In genomic region chr14:102891552-102891951, GRCm38 (mm10) we compare ENCODE assay signal across 26 mouse cellular contexts.
"Had no signal": no experiment of that assay in that cellular context is flagged by ENCODE, and none has a peak within 500 bp of the region (broad histone marks: within the 10 kb centered on the region; RNA-seq: fewer than 3 reads in every experiment).

No protein-coding gene starts in this region.

- H3K27me3 ChIP-seq: heart, embryonic 12.5 days; hindbrain, embryonic 12.5 days; intestine, embryonic 15.5 days; kidney, embryonic 15.5 days; limb, embryonic 13.5 days; limb, embryonic 15.5 days; liver, embryonic 12.5 days had no signal

- H3K27ac ChIP-seq: heart, embryonic 10.5 days; hindbrain, embryonic 10.5 days; hindbrain, embryonic 12.5 days; hindbrain, embryonic 14.5 days; intestine, embryonic 15.5 days; kidney, embryonic 15.5 days; kidney, postnatal 0 days; limb, embryonic 13.5 days; limb, embryonic 15.5 days; liver, embryonic 12.5 days had no signal

- H3K36me3 ChIP-seq: heart, embryonic 10.5 days; heart, embryonic 12.5 days; hindbrain, embryonic 10.5 days; hindbrain, embryonic 12.5 days; intestine, embryonic 15.5 days; kidney, embryonic 15.5 days; limb, embryonic 13.5 days; limb, embryonic 15.5 days; liver, embryonic 12.5 days had no signal

- DNase-seq: gastrocnemius, postnatal 14 days; gastrocnemius, postnatal 36 days; heart, adult 18-20 months; heart, postnatal 10 days; heart, postnatal 4 days; kidney, adult 2 months; kidney, adult 9 months; kidney, postnatal 14 days; kidney, postnatal 36 days; layer of hippocampus, adult 9-11 months; layer of hippocampus, postnatal 36 days; left cerebral cortex, postnatal 4 days had no signal

- H3K9me3 ChIP-seq: heart, embryonic 10.5 days; heart, embryonic 12.5 days; hindbrain, embryonic 10.5 days; hindbrain, embryonic 12.5 days; intestine, embryonic 15.5 days; kidney, embryonic 15.5 days; limb, embryonic 13.5 days; limb, embryonic 15.5 days; liver, embryonic 12.5 days had no signal

- ATAC-seq: hindbrain, embryonic 16.5 days; inflammation-experienced regulatory T-cells, adult 6 months; intestine, embryonic 15.5 days; intestine, postnatal 0 days; liver, embryonic 12.5 days had no signal

- H3K9ac ChIP-seq: heart, embryonic 12.5 days; hindbrain, embryonic 12.5 days; hindbrain, embryonic 14.5 days; intestine, embryonic 15.5 days; kidney, embryonic 15.5 days; limb, embryonic 13.5 days; limb, embryonic 15.5 days; liver, embryonic 12.5 days had no signal

- H3K4me3 ChIP-seq: heart, embryonic 10.5 days; heart, embryonic 12.5 days; hindbrain, embryonic 10.5 days; hindbrain, embryonic 12.5 days; intestine, embryonic 15.5 days; kidney, embryonic 15.5 days; limb, embryonic 13.5 days; limb, embryonic 15.5 days; liver, embryonic 12.5 days had no signal

- H3K4me2 ChIP-seq: heart, embryonic 12.5 days; hindbrain, embryonic 12.5 days; hindbrain, embryonic 14.5 days; intestine, embryonic 15.5 days; kidney, embryonic 15.5 days; limb, embryonic 13.5 days; limb, embryonic 15.5 days; liver, embryonic 12.5 days had no signal

- H3K4me1 ChIP-seq: heart, embryonic 10.5 days; heart, embryonic 12.5 days; hindbrain, embryonic 10.5 days; hindbrain, embryonic 12.5 days; intestine, embryonic 15.5 days; kidney, embryonic 15.5 days; limb, embryonic 13.5 days; limb, embryonic 15.5 days; liver, embryonic 12.5 days had no signal
